Comparison of ENCODE assay signal across 7 mouse cellular contexts in genomic region chr5:49285455-49286135, GRCm38 (mm10).
DNase-seq lines count a peak whose midpoint lies in the region; ATAC-seq and TF ChIP-seq lines count a peak whose summit lies in the region.

No protein-coding gene starts in this region.

- no peak for ATAC-seq in kidney, embryonic 15.5 days (replicated peaks; ENCODE audit: low FRiP score)
- peak; percentile 50; the same call in 1 of the 2 replicates for ATAC-seq in forebrain, embryonic 16.5 days
- no peak for ATAC-seq in limb, embryonic 15.5 days (ENCODE audit: insufficient number of reproducible peaks, low FRiP score, low TSS enrichment, low read depth)

- peak overlapping the region; percentile 21 for H3K4me3 ChIP-seq in kidney, embryonic 15.5 days (replicated peaks)
- H3K4me3 ChIP-seq in cortical plate, adult 2 months (ENCODE audit: insufficient read depth, low read length), result peak overlapping the region; percentile 25
- peak overlapping the region; percentile 35 for H3K4me3 ChIP-seq in forebrain, embryonic 16.5 days (replicated peaks; ENCODE audit: low read length)
- peak overlapping the region; percentile 21 for H3K4me3 ChIP-seq in limb, embryonic 15.5 days

- no peak overlapping the region for H3K27ac ChIP-seq in kidney, embryonic 15.5 days
- no peak overlapping the region for H3K27ac ChIP-seq in cortical plate, adult 2 months (ENCODE audit: insufficient read depth, low read length)
- H3K27ac ChIP-seq in forebrain, embryonic 16.5 days (ENCODE audit: low read length), result no peak overlapping the region
- no peak overlapping the region for H3K27ac ChIP-seq in limb, embryonic 15.5 days

- peak overlapping the region; percentile 52 for H3K4me2 ChIP-seq in kidney, embryonic 15.5 days
- peak overlapping the region; percentile 63 for H3K4me2 ChIP-seq in forebrain, embryonic 16.5 days (ENCODE audit: low read length)
- peak overlapping the region; percentile 44 for H3K4me2 ChIP-seq in limb, embryonic 15.5 days

- no peak overlapping the region for H3K9ac ChIP-seq in kidney, embryonic 15.5 days
- H3K9ac ChIP-seq in forebrain, embryonic 16.5 days (replicated peaks; ENCODE audit: low read depth, low read length), result peak overlapping the region; percentile 50; the same call in 1 of the 2 replicates
- no peak overlapping the region for H3K9ac ChIP-seq in limb, embryonic 15.5 days

- H3K4me1 ChIP-seq in kidney, embryonic 15.5 days, result peaks cover 10% of the 10 kb centered on the region; the same call in 1 of the 2 replicates
- H3K4me1 ChIP-seq in cortical plate, adult 2 months (ENCODE audit: control insufficient read depth, insufficient read depth, low read length), result peaks cover 4% of the 10 kb centered on the region; the same call in 1 of the 2 replicates
- peaks cover 17% of the 10 kb centered on the region for H3K4me1 ChIP-seq in forebrain, embryonic 16.5 days (replicated peaks; ENCODE audit: control insufficient read depth, insufficient read depth, low read length)
- peaks cover 8% of the 10 kb centered on the region for H3K4me1 ChIP-seq in limb, embryonic 15.5 days

- no peaks in the 10 kb centered on the region for H3K36me3 ChIP-seq in kidney, embryonic 15.5 days
- H3K36me3 ChIP-seq in forebrain, embryonic 16.5 days (ENCODE audit: control insufficient read depth, insufficient read depth), result no peaks in the 10 kb centered on the region
- H3K36me3 ChIP-seq in limb, embryonic 15.5 days, result no peaks in the 10 kb centered on the region

- DNase-seq in kidney, adult 9 months, result no peak
- no peak for DNase-seq in urinary bladder, postnatal 14 days (ENCODE audit: low spot score)
- DNase-seq in gastrocnemius, adult 8-10 months (ENCODE audit: low spot score in 2 of 2), result no peak

- H3K9me3 ChIP-seq in kidney, embryonic 15.5 days (replicated peaks), result no peaks in the 10 kb centered on the region
- no peaks in the 10 kb centered on the region for H3K9me3 ChIP-seq in forebrain, embryonic 16.5 days (ENCODE audit: control insufficient read depth, low read length)
- no peaks in the 10 kb centered on the region for H3K9me3 ChIP-seq in limb, embryonic 15.5 days

- 20% methylated on average over 12 of the region's 12 CpGs for WGBS in kidney, embryonic 15.5 days
- WGBS in forebrain, embryonic 16.5 days, result 10% methylated on average over 12 of the region's 12 CpGs
- WGBS in limb, embryonic 15.5 days, result 21% methylated on average over 12 of the region's 12 CpGs

- no peaks in the 10 kb centered on the region for H3K27me3 ChIP-seq in kidney, embryonic 15.5 days
- H3K27me3 ChIP-seq in forebrain, embryonic 16.5 days (replicated peaks; ENCODE audit: control insufficient read depth, insufficient read depth, low read length), result no peaks in the 10 kb centered on the region
- no peaks in the 10 kb centered on the region for H3K27me3 ChIP-seq in limb, embryonic 15.5 days

- TF ChIP-seq POLR2A in cortical plate, adult 2 months (IDR thresholded peaks at IDR 0.05; ENCODE audit: extremely low read depth, insufficient read depth, low read length), result no peak

- TF ChIP-seq CTCF in cortical plate, adult 2 months (IDR thresholded peaks at IDR 0.05; ENCODE audit: extremely low read depth, insufficient read depth, low read length), result no peak
